Mouse (Mus musculus) kidney, postnatal 10 days (tissue): ENCODE measurements at regions not wholly inside any gene's neighbourhood (a gene's known extent, or its start where the extent isn't known, plus 50 kb on each side); places are given as distances from the start of the nearest gene placed in this dataset.

Source experiments
- DNase-seq: peaks from one replicate; pipeline ENCODE4 v3.0.0; 2021; ENCODE audit warnings: mixed read lengths

DNA sequence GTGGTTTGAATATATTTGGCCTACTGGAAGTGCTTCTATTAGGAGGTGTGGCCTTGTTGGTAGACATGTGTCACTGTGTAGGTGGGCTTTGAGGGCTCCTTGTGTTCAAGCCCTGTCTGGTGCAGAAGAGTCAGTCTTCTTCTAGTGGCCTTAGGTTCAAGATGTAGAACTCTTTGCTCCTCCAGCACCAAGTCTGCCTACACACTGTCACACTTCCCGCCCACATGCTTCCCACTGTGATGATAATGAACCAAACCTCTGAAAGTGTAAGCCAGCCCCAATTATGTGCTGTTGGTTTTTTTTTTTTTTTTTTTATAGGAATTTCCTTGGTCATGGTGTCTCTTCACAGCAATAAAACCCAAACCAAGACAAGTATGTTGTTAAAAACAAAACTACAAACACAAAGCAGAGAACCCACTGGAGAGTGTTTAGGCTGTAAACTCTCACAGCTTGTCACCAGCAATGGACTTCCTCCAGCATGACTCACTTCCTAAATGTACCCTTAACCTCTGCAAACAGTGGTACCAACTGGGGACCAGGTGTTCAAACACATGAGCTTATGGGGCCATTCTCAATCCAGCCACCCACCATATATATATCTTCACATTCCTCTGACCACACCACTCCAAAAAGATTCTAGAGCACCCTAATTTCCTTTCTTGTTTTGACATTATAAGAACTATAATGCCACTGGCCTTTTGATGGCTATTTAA is 74.0 kb upstream of the Camk1g start:
- no peak for DNase-seq

- peak; percentile 23 for DNase-seq
Measured at GRCm38 (mm10) chr1:193440512-193440911, 70.4 kb upstream of the Camk1g start.

DNA sequence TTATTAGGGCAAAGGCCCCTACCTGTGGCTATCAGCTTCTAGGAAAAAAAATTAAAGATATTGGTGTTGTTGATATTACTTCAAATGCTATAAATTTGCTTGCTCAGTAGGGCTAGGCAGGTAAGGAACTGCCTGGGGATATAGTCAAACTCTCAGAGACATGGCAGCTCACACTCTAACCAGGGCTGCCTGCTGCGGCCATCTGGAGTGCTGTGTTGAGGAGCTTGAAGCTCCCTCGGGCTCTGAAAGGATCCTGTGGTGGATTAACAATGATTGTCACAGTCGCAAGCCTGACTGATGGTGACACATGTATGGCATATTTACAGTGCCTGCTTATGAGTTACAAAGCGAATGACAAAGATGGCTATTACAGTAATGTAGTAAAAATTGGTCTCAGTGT is 64.2 kb upstream of the Camk1g start:
- DNase-seq, result no peak

- no peak for DNase-seq
Measured at GRCm38 (mm10) chr1:193433493-193434021, 63.5 kb upstream of the Camk1g start.

- DNase-seq, result no peak
Measured at GRCm38 (mm10) chr1:193430231-193430630, 60.1 kb upstream of the Camk1g start.

- DNase-seq, result no peak
Measured at GRCm38 (mm10) chr1:193423653-193424075, 53.6 kb upstream of the Camk1g start.

GRCm38 (mm10) chr1:193422886-193423285 is 52.8 kb upstream of the Camk1g start:
- DNase-seq, result no peak

DNA sequence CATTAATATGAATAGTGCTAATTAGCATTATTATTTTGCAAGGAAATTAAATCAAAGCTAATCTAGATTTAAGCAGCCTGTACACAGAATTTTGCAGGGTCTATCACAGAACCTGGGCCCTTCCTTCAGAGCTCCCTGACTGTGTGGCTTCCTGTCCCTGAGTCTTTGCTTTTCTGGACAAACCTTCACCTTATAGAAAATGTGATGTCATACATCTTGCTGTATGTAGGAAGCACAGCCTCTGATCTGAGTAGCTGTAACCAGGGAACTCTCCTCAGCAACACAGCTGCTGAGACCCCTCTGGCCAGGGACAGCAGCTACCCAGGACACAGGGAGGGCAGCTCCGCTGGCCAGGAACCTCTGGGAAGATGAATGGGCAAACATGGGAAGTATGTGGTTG is 51.7 kb upstream of the Camk1g start:
- no peak for DNase-seq

- no peak for DNase-seq
Measured at GRCm38 (mm10) chr1:193421414-193421813, 51.3 kb upstream of the Camk1g start.
